Mouse (Mus musculus) v-Abl transformed pro-B cells (cell line): ENCODE measurements around the gene Apoe.

Experiments
- in situ Hi-C, 2 experiments: fragments of 400-800 bp; cut with MboI; formaldehyde crosslinking; loops; one replicate each; pipeline ENCODE4 v1.15.1; 2025; ENCODE audit not compliant: unreplicated experiment in 2 of 2

The Apoe gene

DNA sequence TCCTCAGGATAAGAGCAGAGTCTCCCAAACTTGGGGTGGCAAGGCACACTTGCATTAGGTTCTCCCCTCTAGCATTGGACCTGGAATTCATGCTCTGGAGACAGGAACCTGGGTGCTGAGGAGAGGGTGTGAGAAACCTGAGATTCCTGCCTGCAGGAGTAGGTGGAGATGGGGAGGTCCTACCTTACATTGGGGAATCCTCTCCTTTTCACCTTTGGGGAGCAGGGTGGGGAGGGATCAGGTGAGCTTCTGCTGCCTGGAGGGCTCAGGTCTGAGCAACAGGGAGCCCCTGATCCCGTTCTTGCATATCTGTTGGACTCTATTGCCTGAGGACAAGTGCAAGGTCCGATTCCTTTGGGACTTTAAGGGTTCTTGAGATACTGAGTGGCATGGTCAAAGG, 17.8 kb upstream of the Apoe start:
- in situ Hi-C loops = no loop called here

DNA sequence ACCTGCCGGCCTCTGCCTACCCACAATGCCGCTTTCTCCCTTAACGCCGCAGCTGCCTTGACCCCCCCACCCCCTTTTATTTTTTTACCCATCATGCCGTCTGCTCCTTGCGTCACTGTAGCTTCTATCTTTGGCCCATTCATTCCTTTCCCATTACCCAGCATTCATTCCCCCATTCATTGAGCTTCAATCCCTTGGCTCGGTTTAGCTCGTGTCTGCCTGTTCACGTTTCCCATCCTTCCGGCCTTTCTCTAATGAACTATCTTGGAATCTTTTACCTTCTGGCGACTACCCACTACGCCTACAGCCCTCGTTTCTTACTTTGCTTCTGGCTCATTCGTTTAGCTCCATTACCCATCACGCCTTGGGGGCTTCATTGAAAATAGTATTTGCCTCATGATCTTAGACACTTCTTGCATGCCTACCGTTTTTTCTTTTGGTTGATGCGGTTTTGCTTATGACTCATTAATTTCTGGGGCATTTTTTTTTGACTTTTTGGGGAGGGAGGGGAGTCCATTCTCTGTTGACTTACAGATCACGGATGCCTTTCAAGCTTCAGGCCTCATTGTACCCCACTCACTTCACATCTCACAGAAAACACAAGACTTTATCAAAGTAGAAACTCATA, 17.2 kb upstream of the Apoe start:
- in situ Hi-C loops = no loop called here

DNA sequence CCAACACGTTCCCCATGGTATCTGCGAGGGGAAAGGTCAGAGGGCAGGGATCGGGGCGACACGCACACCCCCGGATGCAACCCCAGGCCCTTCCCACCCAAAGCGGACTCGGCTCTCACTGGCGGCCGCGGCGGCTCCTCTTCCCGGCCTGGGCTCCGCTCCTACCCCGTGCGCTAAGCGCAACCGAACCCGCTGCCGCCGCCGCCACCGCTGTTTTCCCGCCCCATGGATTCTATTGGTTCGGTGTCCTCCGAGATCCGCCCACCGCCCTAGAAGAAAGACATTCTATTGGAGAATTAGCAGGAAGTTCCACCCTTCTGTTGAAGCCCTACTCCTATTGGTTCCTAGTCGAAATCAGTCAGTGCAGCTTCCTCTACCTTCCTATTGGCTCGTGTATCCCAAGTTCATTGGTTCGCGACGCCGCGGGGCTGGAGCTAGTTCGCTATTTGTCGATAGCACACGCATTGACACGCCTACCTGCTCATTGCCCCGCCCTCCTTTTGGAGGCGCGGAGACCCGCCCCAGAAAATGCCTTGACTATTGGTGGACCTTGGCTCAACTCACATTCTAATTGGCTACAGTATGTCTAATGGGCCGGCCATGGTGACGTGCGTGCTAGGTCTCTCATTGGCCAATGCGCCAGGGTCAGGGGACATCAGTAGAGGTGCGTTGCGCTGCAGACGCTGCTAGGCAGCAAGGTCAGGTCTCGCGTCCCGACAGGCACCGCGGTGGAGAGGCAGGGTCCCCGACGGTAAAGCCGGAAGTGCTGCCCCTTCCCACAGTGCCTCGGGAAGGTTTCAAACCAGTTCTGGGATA, 16.5 kb upstream of the Apoe start, which contains the start of gene Tomm40:
Gene Tomm40, minus strand, starts transcription at position 200 of the 816 bp plus-strand sequence.
- in situ Hi-C loops = no loop called here

DNA sequence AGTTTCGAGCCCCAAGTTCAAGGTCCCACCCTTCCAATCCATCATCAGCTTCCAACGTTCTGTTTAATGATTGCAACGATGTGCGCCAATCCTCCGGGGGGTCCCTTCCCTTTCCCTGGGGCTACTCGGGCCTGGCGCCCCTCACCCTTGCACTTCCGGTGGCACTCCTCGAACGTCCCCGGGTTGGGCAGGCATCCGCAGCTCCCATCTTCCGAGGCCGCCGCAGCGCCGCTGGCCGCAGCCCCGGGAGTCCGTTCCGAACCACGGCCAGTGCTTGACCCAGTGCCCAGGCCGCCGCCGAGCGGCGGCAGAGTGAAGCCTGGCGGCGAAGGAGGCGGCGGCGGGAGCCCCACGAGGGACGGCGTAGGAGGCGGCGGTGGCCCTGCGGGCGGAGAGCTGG, 15.8 kb upstream of the Apoe start:
- in situ Hi-C loops = loop anchor here (5.0 kb wide), 3 partner anchors 48 to 213 kb away; partner anchors contain the start of gene Clptm1 (in 1 of the 2)

DNA sequence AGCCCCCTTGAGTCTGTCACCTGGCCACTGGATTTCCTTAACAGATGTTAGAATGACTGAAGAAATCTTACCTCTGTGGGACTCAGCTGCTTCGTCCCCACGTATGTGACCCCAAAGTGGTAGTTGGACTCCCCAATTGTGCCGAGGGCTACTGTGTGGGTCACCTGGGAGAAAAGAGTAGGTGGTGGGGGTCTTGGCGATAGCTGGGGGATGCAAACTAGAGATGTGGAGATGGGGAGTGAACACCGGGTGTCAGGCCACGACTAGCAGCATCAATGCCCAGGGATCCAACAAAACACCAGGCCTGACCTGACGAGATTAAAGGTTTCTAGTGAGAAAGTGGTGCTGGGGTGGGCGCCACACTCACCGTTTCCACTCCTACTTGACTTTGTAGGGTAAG, 14.6 kb upstream of the Apoe start:
- in situ Hi-C loops = loop anchor here (5.0 kb wide), 3 partner anchors 46 to 211 kb away; partner anchors contain the start of gene Clptm1 (in 1 of the 2)

DNA sequence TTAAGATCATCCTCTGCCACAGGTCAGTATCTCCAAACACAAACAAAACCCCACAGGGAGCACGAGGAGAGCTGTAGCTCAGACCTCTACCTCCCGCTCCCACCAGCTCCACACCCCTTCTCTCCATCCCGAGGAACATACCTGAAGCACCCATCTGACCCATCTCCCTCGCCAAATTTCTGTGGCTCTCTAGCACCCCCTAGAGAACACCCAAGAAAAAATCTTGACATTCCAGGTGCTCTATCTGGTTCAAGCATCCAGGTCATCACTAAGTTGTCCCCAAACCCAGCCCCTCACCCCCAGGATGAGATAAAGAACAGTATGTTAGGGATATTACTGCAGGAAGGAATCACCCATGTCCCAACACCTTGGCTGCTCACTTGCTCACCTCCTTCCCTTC, 14.2 kb upstream of the Apoe start:
- in situ Hi-C loops = loop anchor here (5.0 kb wide), 3 partner anchors 46 to 211 kb away; partner anchors contain the start of gene Clptm1 (in 1 of the 2)

DNA sequence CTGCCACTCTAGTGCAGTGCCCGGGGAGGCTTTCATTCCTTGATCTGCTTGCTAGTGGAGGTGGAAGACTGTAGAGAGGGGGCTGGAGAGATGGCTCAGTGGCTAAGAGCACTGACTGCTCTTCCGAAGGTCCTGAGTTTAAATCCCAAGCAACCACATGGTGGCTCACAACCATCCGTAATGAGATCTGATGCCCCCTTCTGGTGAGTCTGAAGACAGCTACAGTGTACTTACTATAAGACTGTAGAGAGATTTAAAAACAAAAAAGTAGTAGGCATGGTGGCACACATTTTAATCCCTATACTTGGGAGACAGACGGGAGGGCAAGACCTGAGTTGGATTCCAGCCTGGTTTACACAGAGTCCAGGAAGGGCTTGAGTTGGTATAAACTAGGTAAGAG, 13.4 kb upstream of the Apoe start:
- in situ Hi-C loops = loop anchor here (5.0 kb wide), 3 partner anchors 45 to 210 kb away; partner anchors contain the start of gene Clptm1 (in 1 of the 2)

DNA sequence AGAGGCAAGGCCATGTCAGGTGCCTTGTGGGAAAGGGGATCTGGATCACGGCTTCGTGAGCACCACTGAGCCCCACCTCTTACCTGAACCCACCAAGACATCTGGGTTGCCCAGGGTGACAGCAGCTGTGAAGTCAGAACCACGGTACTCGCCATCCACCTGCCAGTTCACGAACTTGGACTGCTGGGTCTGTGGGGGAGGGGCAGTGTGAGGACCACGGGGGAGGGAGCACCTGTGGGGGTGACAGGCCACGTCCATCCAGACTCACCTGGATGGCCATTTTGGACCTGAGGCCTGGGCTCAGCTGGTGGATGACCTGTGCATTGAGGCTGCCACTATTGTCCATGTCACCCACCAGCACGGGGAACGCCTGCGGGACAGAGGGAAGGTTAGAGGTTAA, 11.7 kb upstream of the Apoe start:
- in situ Hi-C loops = loop anchor here (5.0 kb wide), 3 partner anchors 43 to 208 kb away; partner anchors contain the start of gene Clptm1 (in 1 of the 2)

DNA sequence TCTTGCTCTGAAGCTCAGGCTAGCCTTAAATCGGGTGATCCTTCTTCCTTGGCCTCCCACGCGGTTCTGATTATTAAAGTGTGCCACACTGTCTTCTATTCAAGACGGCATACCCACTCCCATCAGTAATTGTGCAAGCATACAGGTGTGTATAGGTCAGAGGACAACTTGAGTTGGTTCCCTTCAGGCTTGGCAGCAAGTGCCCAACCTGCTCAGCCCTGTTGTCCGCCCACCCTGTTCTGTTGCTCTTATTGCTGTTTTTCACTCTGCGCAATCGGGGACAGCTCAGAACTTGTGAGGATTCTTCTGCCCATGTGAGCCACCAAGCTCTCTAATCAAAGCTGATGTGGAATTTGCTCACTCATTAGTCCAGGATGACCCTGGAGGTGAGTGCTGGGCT, 6.3 kb upstream of the Apoe start:
- in situ Hi-C loops = no loop called here

DNA sequence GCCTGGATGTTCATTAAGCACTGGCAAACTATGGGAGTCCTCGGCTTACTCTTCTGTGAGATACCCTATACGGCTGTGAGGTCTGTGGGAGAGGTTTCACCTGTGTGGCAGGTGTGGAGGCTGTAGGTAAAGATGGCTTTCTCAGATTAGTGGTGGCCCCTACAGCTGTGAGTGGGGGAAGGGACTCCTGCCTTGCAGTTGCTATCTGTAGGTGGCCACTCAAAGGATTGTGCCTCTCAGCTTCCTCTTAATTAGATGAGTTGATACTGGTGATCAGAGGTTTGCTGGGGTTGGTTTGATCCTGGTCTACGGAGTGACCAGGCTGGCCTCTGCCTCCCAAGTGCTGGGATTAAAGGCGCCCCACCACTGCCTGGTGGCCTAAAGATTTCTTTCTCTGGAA, 5.5 kb upstream of the Apoe start:
- in situ Hi-C loops = loop anchor here in 1 of 2 experiments (5.0 kb wide), 1 partner anchor 37 kb away; the partner anchor contains the start of gene Clptm1

DNA sequence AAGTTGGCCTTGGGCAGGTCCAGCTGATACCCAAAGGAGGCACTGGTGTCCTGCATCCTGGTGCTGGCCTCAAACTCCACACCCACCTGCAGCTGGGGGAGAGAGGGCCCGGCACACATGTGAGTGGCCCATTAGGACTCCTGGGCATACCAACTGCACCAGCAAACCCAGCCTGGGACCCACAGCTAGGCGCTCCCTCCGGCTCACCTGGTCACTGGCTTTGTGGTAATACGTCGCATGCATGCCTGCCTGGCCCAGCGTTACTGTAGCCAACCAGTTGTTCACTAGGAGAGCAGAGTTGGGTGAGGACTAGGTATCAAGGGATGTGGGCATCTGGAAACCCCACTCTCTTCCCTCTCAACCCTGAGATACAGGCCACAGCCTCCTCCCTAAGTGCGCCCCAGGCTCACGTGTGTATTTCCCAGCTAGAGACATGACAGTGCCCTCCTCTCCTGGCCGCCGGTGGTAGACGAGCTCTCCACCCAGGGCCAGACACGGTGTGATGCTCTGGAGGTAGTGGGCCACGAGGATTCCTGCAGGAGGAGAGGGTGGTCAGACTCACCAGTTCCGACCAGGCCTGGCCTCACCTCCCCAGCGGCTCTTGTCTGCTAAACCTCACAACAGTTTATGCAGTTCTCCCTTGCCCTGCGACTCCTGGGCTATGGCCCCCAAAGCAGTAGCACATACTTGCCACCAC, 4.0 kb upstream of the Apoe start:
- in situ Hi-C loops = loop anchor here in 1 of 2 experiments (5.0 kb wide), 1 partner anchor 36 kb away; the partner anchor contains the start of gene Clptm1

DNA sequence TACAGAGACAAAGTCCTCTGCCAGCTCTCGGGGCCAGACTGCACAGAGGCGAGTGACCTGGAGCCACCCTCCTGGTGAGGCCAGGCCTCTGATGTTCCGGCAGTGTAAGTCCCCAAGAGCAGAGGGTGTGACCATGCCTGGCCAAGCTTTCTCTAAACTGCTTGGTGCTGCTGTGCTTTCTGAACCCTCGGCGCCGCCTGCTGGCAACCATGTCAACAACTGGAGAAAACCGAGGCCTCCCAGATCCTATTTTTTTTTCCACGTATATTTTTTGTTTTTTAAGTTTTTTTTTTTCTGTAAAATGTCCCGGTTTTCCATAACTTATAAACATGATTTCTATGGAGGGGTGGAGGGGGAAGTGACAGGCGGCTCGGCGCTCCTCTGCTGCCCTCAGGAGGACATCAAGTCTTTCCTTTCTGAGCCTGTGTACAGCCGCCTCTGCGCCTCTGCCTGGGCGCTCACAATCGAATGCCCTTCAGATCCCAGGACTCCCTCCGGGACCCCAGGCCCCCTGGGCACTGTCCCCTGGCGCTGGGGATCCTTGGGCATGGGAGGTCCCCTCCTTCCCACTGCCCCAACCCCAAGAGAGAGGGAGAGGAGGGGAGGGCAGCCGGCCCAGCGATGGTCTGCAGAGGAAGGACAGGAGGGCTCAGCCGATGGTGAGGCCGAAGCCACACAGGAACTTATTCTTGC, 2.2 kb upstream of the Apoe start:
- in situ Hi-C loops = loop anchor here in 1 of 2 experiments (5.0 kb wide), 1 partner anchor 34 kb away; the partner anchor contains the start of gene Clptm1

DNA sequence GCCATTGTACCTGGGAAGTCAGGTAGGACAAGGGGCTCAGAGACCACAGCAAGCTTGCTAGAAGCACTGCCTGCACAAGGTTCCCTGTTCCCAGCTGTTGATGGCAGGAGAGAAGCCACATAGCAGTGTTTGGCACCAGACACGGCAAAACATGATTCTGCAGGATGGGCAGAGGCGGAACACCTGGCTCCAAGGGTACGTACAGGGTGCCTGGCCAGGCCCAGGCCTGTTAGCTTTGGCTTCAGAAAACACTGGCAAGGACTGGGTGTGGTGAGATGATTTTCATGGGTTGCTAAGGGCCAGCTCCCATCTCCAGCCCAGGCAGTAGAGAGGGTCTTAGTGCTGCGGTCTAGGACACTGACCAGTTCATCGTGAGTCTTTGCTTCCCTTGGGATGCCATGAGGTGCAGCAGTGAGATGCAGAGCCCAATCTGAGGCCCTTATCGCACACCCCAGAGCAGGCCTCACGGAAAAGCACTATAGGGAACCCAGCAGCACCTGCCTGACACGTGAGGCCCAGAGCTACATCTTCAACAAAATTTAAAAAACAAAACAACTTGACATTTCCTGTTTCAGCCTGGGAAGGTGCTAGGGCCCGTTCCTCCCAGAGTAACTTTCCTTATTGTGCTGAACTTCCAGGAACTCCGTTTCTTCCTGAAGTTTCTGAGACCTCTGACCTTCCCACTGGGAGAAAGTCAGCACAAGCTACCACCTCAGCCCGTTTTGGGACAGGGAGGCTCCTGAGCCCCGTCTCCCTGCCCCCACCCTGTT, 1.5 kb upstream of the Apoe start:
- in situ Hi-C loops = loop anchor here in 1 of 2 experiments (5.0 kb wide), 1 partner anchor 33 kb away; the partner anchor contains the start of gene Clptm1

DNA sequence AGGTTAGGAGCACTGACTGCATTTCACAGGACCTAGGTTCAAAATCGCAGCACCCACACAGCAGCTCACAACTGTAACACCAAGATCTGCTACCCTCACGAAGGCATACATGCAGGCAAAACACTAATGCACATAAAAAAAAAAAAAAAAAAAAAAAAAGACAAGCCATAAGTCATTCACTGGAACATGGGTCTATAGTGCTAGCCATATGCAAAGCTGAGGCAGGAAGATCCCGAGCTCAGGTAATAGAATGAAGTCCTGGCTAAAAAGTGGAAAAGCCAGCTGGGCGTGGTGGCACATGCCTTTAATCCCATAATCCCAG, 800 bp upstream of the Apoe start:
- in situ Hi-C loops = loop anchor here in 1 of 2 experiments (5.0 kb wide), 1 partner anchor 32 kb away; the partner anchor contains the start of gene Clptm1

DNA sequence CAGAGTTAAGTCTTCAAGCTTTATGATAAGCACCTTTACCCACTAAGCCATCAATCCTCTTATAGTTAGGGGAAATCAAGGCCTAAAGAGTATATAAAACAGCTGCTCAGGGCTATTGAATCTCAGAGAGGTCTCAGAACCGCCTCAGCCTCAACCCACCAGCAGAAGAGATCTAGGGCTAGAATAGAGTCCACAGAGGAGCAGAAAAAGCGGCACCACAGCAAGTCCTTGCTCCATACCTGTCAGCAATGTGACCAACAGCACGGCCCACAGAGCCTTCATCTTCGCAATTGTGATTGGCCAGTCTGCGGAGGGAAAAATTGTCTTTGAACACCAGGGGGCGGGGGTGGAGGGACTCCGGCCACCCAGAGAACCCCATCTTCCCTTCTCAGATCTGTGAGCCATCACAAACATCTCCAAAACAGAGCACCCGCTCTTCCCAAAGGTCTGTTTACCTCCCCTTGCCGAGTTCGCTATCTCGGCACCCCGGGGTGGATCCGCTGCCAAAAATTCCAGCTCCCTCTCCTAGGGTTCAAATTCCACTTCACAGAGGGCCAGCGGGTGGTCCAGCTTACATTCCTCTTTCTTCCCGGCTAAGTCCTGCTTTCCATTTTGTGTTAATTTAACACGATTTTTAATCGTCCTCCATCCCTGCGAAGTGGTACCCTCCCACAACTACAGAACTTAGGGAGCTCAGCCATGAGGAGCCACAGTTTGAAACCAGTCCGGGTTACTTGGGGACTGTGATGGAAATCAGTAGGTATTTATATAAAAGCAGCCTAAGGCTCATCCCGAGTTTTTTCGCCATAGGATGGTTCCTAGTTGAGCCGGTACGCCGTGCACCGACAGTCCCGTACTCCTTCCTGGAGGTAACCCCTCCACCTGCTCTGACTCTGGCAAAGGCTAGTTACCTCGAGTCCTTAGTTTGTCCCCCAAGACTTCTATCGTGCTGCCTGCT, 760 bp downstream of the Apoe start:
- in situ Hi-C loops = no loop called here

DNA sequence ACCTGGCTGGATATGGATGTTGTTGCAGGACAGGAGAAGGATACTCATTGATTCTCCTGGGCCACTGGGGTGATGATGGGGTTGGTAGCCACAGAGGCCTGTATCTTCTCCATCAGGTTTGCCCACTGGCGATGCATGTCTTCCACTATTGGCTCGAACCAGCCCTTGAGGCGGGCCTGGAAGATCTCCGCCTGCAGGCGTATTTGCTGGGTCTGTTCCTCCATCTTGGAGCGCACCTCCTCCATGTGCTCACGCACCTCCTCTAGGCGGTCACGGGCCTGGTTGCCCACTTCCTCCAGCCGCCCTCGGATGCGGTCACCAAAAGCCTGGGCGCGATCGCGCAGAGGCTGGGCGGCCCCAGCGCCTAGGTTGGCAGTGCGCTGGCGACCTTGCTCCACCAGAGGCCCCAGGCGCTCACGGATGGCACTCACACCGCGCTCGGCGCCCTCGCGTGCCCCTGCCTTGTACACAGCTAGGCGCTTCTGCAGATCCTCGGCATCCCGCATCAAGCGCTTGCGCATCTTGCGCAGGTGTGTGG, 2.6 kb downstream of the Apoe start:
- in situ Hi-C loops = no loop called here

DNA sequence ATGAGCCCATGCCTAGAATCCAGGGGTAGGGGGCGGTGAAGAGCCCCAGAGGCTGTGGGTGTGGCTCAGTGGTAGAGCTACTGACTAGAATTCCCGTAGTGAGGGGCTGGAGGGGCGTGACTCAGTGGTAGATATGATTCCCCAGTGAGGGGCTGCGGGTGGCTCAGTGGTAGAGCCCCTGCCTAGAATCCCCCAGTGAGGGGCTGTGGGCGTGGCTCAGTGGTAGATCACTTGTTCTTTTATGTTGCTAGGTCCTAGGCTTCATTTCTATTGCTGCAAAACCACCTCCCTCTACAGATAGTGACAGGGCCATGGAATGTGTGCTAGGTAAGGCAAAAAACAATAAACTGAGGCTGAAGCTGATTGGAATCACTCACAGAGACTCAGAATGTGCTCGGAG, 3.1 kb downstream of the Apoe start:
- in situ Hi-C loops = no loop called here

DNA sequence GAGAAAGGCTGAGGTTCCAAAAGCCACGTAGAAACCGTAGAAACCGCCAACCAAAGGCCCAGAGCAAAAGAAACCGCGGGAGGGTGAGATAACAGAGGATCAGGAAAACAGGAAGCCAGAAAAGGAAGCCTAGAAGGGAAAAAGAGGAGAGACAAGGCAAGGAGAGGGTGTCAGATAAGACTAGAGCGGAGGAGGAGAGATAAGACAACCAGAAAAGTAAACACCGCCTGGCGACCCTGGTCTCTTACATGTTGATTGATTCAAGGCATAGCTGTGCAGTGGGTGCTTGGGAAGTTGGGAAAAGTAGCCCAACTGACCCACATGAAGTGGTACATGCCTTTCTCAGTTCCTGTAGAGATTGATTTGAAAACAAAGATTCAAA, 3.8 kb downstream of the Apoe start:
- in situ Hi-C loops = no loop called here
